In genomic region chr8:58912840-58913639, GRCm38 (mm10) we compare ENCODE assay signal across 7 mouse cellular contexts. TPM values are rescaled to one million over a fixed set of nuclear protein-coding genes. Genes with fewer than 3 reads are reported as not detected.
A peak's percentile ranks its signal among the peaks of the same experiment; 100 is the strongest.
DNase-seq lines count a peak whose midpoint lies in the region; ATAC-seq lines count a peak whose summit lies in the region.

No protein-coding gene starts in this region.

- 0 out of 2 replicates have a peak overlapping the region, but pooled peaks have one; percentile 15 for H3K9ac ChIP-seq in embryonic facial prominence, embryonic 15.5 days
- peak overlapping the region; percentile 22; the same call in 1 of the 2 replicates for H3K9ac ChIP-seq in intestine, embryonic 15.5 days
- no peak overlapping the region for H3K9ac ChIP-seq in liver, embryonic 13.5 days

- no peaks in the 10 kb centered on the region for H3K9me3 ChIP-seq in embryonic facial prominence, embryonic 15.5 days (replicated peaks)
- no peaks in the 10 kb centered on the region for H3K9me3 ChIP-seq in intestine, embryonic 15.5 days
- H3K9me3 ChIP-seq in liver, embryonic 13.5 days (replicated peaks): no peaks in the 10 kb centered on the region

- no peak overlapping the region for H3K27ac ChIP-seq in embryonic facial prominence, embryonic 15.5 days (replicated peaks)
- no peak overlapping the region for H3K27ac ChIP-seq in intestine, embryonic 15.5 days
- no peak overlapping the region for H3K27ac ChIP-seq in liver, embryonic 13.5 days

- peak overlapping the region; percentile 93 for H3K4me2 ChIP-seq in embryonic facial prominence, embryonic 15.5 days (replicated peaks)
- H3K4me2 ChIP-seq in intestine, embryonic 15.5 days (replicated peaks): peak overlapping the region; percentile 98
- peak overlapping the region; percentile 61 for H3K4me2 ChIP-seq in liver, embryonic 13.5 days

- peak; percentile 3 for DNase-seq in urinary bladder, postnatal 25 days (ENCODE audit: low spot score)
- no peak for DNase-seq in urinary bladder, postnatal 10 days (ENCODE audit: low spot score)
- DNase-seq in liver, embryonic 13.5 days: no peak
- peak; percentile 56 for DNase-seq in right cerebral cortex, postnatal 4 days
- no peak for DNase-seq in adipocyte (ENCODE audit: low spot score)

- peaks cover 19% of the 10 kb centered on the region for H3K27me3 ChIP-seq in embryonic facial prominence, embryonic 15.5 days
- H3K27me3 ChIP-seq in intestine, embryonic 15.5 days (replicated peaks): peaks cover 14% of the 10 kb centered on the region
- peaks cover 26% of the 10 kb centered on the region for H3K27me3 ChIP-seq in liver, embryonic 13.5 days

- H3K4me3 ChIP-seq in embryonic facial prominence, embryonic 15.5 days (replicated peaks): peak overlapping the region; percentile 54
- peak overlapping the region; percentile 52 for H3K4me3 ChIP-seq in intestine, embryonic 15.5 days (replicated peaks)
- H3K4me3 ChIP-seq in liver, embryonic 13.5 days (replicated peaks): peak overlapping the region; percentile 39

- 3% methylated on average over 30 of the region's 30 CpGs for WGBS in embryonic facial prominence, embryonic 15.5 days
- 3% methylated on average over 30 of the region's 30 CpGs for WGBS in intestine, embryonic 15.5 days
- 5% methylated on average over 30 of the region's 30 CpGs for WGBS in liver, embryonic 13.5 days (ENCODE audit: insufficient replicate concordance)

- H3K36me3 ChIP-seq in embryonic facial prominence, embryonic 15.5 days: no peaks in the 10 kb centered on the region
- no peaks in the 10 kb centered on the region for H3K36me3 ChIP-seq in intestine, embryonic 15.5 days
- H3K36me3 ChIP-seq in liver, embryonic 13.5 days: no peaks in the 10 kb centered on the region

- ATAC-seq in embryonic facial prominence, embryonic 15.5 days (ENCODE audit: insufficient number of reproducible peaks, low FRiP score, low TSS enrichment, low read depth): 0 out of 2 replicates have a peak, but pooled peaks have one; percentile 34
- peak; percentile 61 for ATAC-seq in intestine, embryonic 15.5 days
- ATAC-seq in liver, embryonic 13.5 days (ENCODE audit: low read depth): no peak

- peaks cover 10% of the 10 kb centered on the region; the same call in 1 of the 2 replicates for H3K4me1 ChIP-seq in embryonic facial prominence, embryonic 15.5 days
- peaks cover 14% of the 10 kb centered on the region; the same call in 1 of the 2 replicates for H3K4me1 ChIP-seq in intestine, embryonic 15.5 days (replicated peaks)
- H3K4me1 ChIP-seq in liver, embryonic 13.5 days (replicated peaks): no peaks in the 10 kb centered on the region

RNA-seq across cellular contexts. Expression of gene Galntl6, which starts 0.6 kb away (rescaled TPM):
- polyA plus RNA-seq in embryonic facial prominence, embryonic 15.5 days (2015; fragmentation: Nextera tagmentation; extraction: Ambion mirVana): 1.5 and 1.7 TPM in 2 replicates
- 0.65 and 0.69 TPM in 2 replicates for polyA plus RNA-seq in intestine, embryonic 15.5 days (2015; fragmentation: Nextera tagmentation; extraction: Ambion mirVana)
- polyA plus RNA-seq in liver, embryonic 13.5 days (2015; fragmentation: Nextera tagmentation; extraction: Ambion mirVana): 0.02 and 0.03 TPM in 2 replicates

RNA-seq across cellular contexts. Expression of gene BC030500, which starts 1.5 kb away (rescaled TPM):
- 1.1 and 1.5 TPM in 2 replicates for polyA plus RNA-seq in embryonic facial prominence, embryonic 15.5 days (2015; fragmentation: Nextera tagmentation; extraction: Ambion mirVana)
- polyA plus RNA-seq in intestine, embryonic 15.5 days (2015; fragmentation: Nextera tagmentation; extraction: Ambion mirVana): 0.10 and 0.20 TPM in 2 replicates
- polyA plus RNA-seq in liver, embryonic 13.5 days (2015; fragmentation: Nextera tagmentation; extraction: Ambion mirVana): not detected in 2 replicates

Comparison
In these comparisons a context has a peak if more than half of its experiments do, and no peak if none do; other contexts are left out.
1. DNase-seq: peak in urinary bladder, postnatal 25 days (single experiment) and right cerebral cortex, postnatal 4 days (single experiment); none in urinary bladder, postnatal 10 days (single experiment), liver, embryonic 13.5 days (single experiment) and adipocyte (single experiment).
2. Peak in every context shown above with its lines, with median percentiles within 50 percentile points of each other: H3K4me2 ChIP-seq and H3K4me3 ChIP-seq.